Comparison of ENCODE assay signal across 10 mouse cellular contexts in genomic region chr1:120643848-120644711, GRCm38 (mm10). TPM values are rescaled to one million over a fixed set of nuclear protein-coding genes. Genes with fewer than 3 reads are reported as not detected.
A peak's percentile ranks its signal among the peaks of the same experiment; 100 is the strongest.
DNase-seq lines count a peak whose midpoint lies in the region; ATAC-seq and TF ChIP-seq lines count a peak whose summit lies in the region.
"Had no signal": no experiment of that assay in that cellular context is flagged by ENCODE, and none has a peak within 500 bp of the region (broad histone marks: within the 10 kb centered on the region; RNA-seq: fewer than 3 reads in every experiment).

No protein-coding gene starts in this region.

- 0 out of 2 replicates have a peak, but pooled peaks cover 12% of the 10 kb centered on the region for H3K4me1 ChIP-seq in heart, embryonic 12.5 days (replicated peaks)
- peaks cover 10% of the 10 kb centered on the region; the same call in 1 of the 2 replicates for H3K4me1 ChIP-seq in forebrain, embryonic 11.5 days (replicated peaks; ENCODE audit: control insufficient read depth, insufficient read depth, low read length)
- H3K4me1 ChIP-seq in limb, embryonic 12.5 days (replicated peaks), result peaks cover 13% of the 10 kb centered on the region
- no peaks in the 10 kb centered on the region for H3K4me1 ChIP-seq in thymus, adult 2 months (replicated peaks; ENCODE audit: control insufficient read depth, insufficient read depth, low read length)

- no peaks in the 10 kb centered on the region for H3K36me3 ChIP-seq in heart, embryonic 12.5 days
- no peaks in the 10 kb centered on the region for H3K36me3 ChIP-seq in forebrain, embryonic 11.5 days (ENCODE audit: control insufficient read depth, insufficient read depth, low read length)
- no peaks in the 10 kb centered on the region for H3K36me3 ChIP-seq in limb, embryonic 12.5 days
- no peaks in the 10 kb centered on the region for H3K36me3 ChIP-seq in thymus, adult 2 months (ENCODE audit: control insufficient read depth, insufficient read depth, low read length)

- DNase-seq in heart, postnatal 10 days, result no peak
- peak; percentile 88 for DNase-seq in ES-CJ7 (ENCODE audit: low read depth, low spot score)
- peak; percentile 69 for DNase-seq in forebrain, embryonic 11.5 days (ENCODE audit: low spot score)
- no peak for DNase-seq in thymus, adult 2 months
- no peak for DNase-seq in urinary bladder, postnatal 4 days (ENCODE audit: low spot score in 2 of 2)

- no peak for TF ChIP-seq POLR2A in thymus, adult 2 months (IDR thresholded peaks at IDR 0.05; ENCODE audit: control insufficient read depth, extremely low read depth, insufficient read depth, low read length, poor library complexity)

- WGBS in heart, embryonic 12.5 days, result 22% methylated on average over 13 of the region's 13 CpGs
- WGBS in forebrain, embryonic 11.5 days, result under 1% methylated on average over 13 of the region's 13 CpGs
- 12% methylated on average over 13 of the region's 13 CpGs for WGBS in limb, embryonic 12.5 days
- WGBS in thymus, adult 2 months, result 54% methylated on average over 13 of the region's 13 CpGs

- peaks cover 5% of the 10 kb centered on the region; the same call in 1 of the 2 replicates for H3K27me3 ChIP-seq in heart, embryonic 12.5 days (replicated peaks)
- H3K27me3 ChIP-seq in forebrain, embryonic 11.5 days (ENCODE audit: control insufficient read depth, insufficient read depth, low read length), result peaks cover 67% of the 10 kb centered on the region
- H3K27me3 ChIP-seq in limb, embryonic 12.5 days, result peaks cover 24% of the 10 kb centered on the region
- H3K27me3 ChIP-seq in thymus, adult 2 months (ENCODE audit: control insufficient read depth, insufficient read depth, low read length), result no peaks in the 10 kb centered on the region

- ATAC-seq in heart, embryonic 12.5 days (ENCODE audit: insufficient number of reproducible peaks, low FRiP score), result no peak
- peak; percentile 84 for ATAC-seq in forebrain, embryonic 11.5 days (replicated peaks; ENCODE audit: low FRiP score)
- peak; percentile 33; the same call in 1 of the 2 replicates for ATAC-seq in limb, embryonic 12.5 days (ENCODE audit: insufficient number of reproducible peaks, insufficient read depth, low FRiP score, low TSS enrichment, low read depth)
- ATAC-seq in monocyte, adult 5-6 weeks (replicated peaks; ENCODE audit: insufficient number of reproducible peaks, low FRiP score, low TSS enrichment, poor library complexity, severe bottlenecking), result no peak

- no peak for TF ChIP-seq CTCF in thymus, adult 2 months (IDR thresholded peaks at IDR 0.05; ENCODE audit: borderline replicate concordance, control insufficient read depth, extremely low read depth, insufficient read depth, low read length, poor library complexity)

- intact Hi-C loops in heart, postnatal 10 days (cut with DNase I), result no loop called here

- H3K9ac ChIP-seq in heart, embryonic 12.5 days, result no peak overlapping the region
- H3K9ac ChIP-seq in forebrain, embryonic 11.5 days (ENCODE audit: low read length), result no peak overlapping the region; the same call in 1 of the 2 replicates
- H3K9ac ChIP-seq in limb, embryonic 12.5 days (replicated peaks), result no peak overlapping the region

- H3K4me3 ChIP-seq in heart, embryonic 12.5 days, result 0 out of 2 replicates have a peak overlapping the region, but pooled peaks have one; percentile 13
- H3K4me3 ChIP-seq in forebrain, embryonic 11.5 days (ENCODE audit: low read depth, low read length), result no peak overlapping the region
- 0 out of 2 replicates have a peak overlapping the region, but pooled peaks have one; percentile 3 for H3K4me3 ChIP-seq in limb, embryonic 12.5 days (replicated peaks)
- H3K4me3 ChIP-seq in thymus, adult 2 months (ENCODE audit: control insufficient read depth, insufficient read depth, low read length), result no peak overlapping the region

- H3K9me3 ChIP-seq in heart, embryonic 12.5 days (replicated peaks), result no peaks in the 10 kb centered on the region
- H3K9me3 ChIP-seq in forebrain, embryonic 11.5 days (ENCODE audit: control insufficient read depth, low read length), result no peaks in the 10 kb centered on the region
- H3K9me3 ChIP-seq in limb, embryonic 12.5 days, result no peaks in the 10 kb centered on the region

- peak overlapping the region; percentile 42 for H3K4me2 ChIP-seq in heart, embryonic 12.5 days
- peak overlapping the region; percentile 26 for H3K4me2 ChIP-seq in forebrain, embryonic 11.5 days (ENCODE audit: low read depth, low read length, severe bottlenecking)
- peak overlapping the region; percentile 42 for H3K4me2 ChIP-seq in limb, embryonic 12.5 days

- H3K27ac ChIP-seq in heart, embryonic 12.5 days (ENCODE audit: poor library complexity, severe bottlenecking), result no peak overlapping the region
- H3K27ac ChIP-seq in forebrain, embryonic 11.5 days (ENCODE audit: low read depth, low read length), result no peak overlapping the region
- H3K27ac ChIP-seq in limb, embryonic 12.5 days, result no peak overlapping the region
- no peak overlapping the region for H3K27ac ChIP-seq in thymus, adult 2 months (ENCODE audit: control insufficient read depth, insufficient read depth, low read length)

RNA-seq across cellular contexts. Expression of gene En1, which starts 41.9 kb away (rescaled TPM):
- 0.06 TPM in 1 of 2 replicates, not detected in the other for polyA plus RNA-seq in heart, embryonic 12.5 days (2016; fragmentation: Nextera tagmentation; extraction: Ambion mirVana)
- total RNA-seq in heart, postnatal 10 days (2021), result not detected
- 1.1 TPM in 2 replicates for polyA plus RNA-seq in forebrain, embryonic 11.5 days (2014; fragmentation: Nextera tagmentation; extraction: Ambion mirVana)
- 1.8 TPM in 2 replicates for polyA plus RNA-seq in limb, embryonic 12.5 days (2016; fragmentation: Nextera tagmentation; extraction: Ambion mirVana)
- polyA plus RNA-seq in thymus, adult 2 months (2012; rRNA removed), result 0.04 and 0.07 TPM in 2 replicates
- total RNA-seq in monocyte, adult 5-6 weeks (2017), result not detected in 3 replicates
- total RNA-seq: liver, adult 2 months had no signal
- polyA plus RNA-seq: liver, adult 2 months; spleen, adult 2 months had no signal

Comparison
In these comparisons a context has a peak if more than half of its experiments do, and no peak if none do; other contexts are left out.
1. ATAC-seq: peak in forebrain, embryonic 11.5 days (single experiment) and limb, embryonic 12.5 days (single experiment); none in heart, embryonic 12.5 days (single experiment) and monocyte, adult 5-6 weeks (single experiment).
2. H3K4me3 ChIP-seq: peak in heart, embryonic 12.5 days (single experiment) and limb, embryonic 12.5 days (single experiment); none in forebrain, embryonic 11.5 days (single experiment) and thymus, adult 2 months (single experiment).
3. DNase-seq: peak in ES-CJ7 (single experiment) and forebrain, embryonic 11.5 days (single experiment); none in heart, postnatal 10 days (0 of 2), thymus, adult 2 months (single experiment) and urinary bladder, postnatal 4 days (0 of 2).
4. Peak in every context shown above with its lines, with median percentiles within 50 percentile points of each other: H3K4me2 ChIP-seq.